Comparison of ENCODE assay signal across 8 mouse cellular contexts in genomic region chr8:70234781-70235128, GRCm38 (mm10). TPM values are rescaled to one million over a fixed set of nuclear protein-coding genes. Genes with fewer than 3 reads are reported as not detected.
DNase-seq lines count a peak whose midpoint lies in the region; ATAC-seq and TF ChIP-seq lines count a peak whose summit lies in the region.

No protein-coding gene starts in this region.

- peaks cover 9% of the 10 kb centered on the region for H3K79me2 ChIP-seq in myocyte (ENCODE audit: control insufficient read depth, insufficient read depth)

- no peak for ATAC-seq in embryonic facial prominence, embryonic 12.5 days (ENCODE audit: insufficient number of reproducible peaks, insufficient read depth, low FRiP score, low TSS enrichment)
- ATAC-seq in intestine, embryonic 14.5 days (replicated peaks; ENCODE audit: low FRiP score, low TSS enrichment, low read depth), result no peak

- H3K36me3 ChIP-seq in embryonic facial prominence, embryonic 12.5 days, result peaks cover 34% of the 10 kb centered on the region
- H3K36me3 ChIP-seq in intestine, embryonic 14.5 days (ENCODE audit: control insufficient read depth, insufficient read depth, low read length), result peaks cover 46% of the 10 kb centered on the region
- H3K36me3 ChIP-seq in myocyte (ENCODE audit: control insufficient read depth, insufficient read depth), result no peaks in the 10 kb centered on the region

- TF ChIP-seq POLR2A in myocyte (IDR thresholded peaks at IDR 0.05; ENCODE audit: insufficient read length, low read depth), result no peak

- peak overlapping the region; percentile 92 for H3K4me3 ChIP-seq in layer of hippocampus, adult 2 months
- peak overlapping the region; percentile 60 for H3K4me3 ChIP-seq in embryonic facial prominence, embryonic 12.5 days
- peak overlapping the region; percentile 87 for H3K4me3 ChIP-seq in intestine, embryonic 14.5 days (ENCODE audit: low read depth, low read length)
- H3K4me3 ChIP-seq in myocyte, result peak overlapping the region; percentile 84

- no peak for DNase-seq in layer of hippocampus, adult 2 months (ENCODE audit: low spot score in 2 of 2)
- no peak for DNase-seq in layer of hippocampus, adult 11-12 months (ENCODE audit: low spot score)
- DNase-seq in intestine, embryonic 14.5 days (ENCODE audit: low spot score), result no peak
- DNase-seq in cerebellum, postnatal 14 days, result no peak
- no peak for DNase-seq in left cerebral cortex, postnatal 14 days (ENCODE audit: low spot score in 2 of 2)
- DNase-seq in kidney, adult 9 months, result no peak

- H3K9me3 ChIP-seq in embryonic facial prominence, embryonic 12.5 days, result no peaks in the 10 kb centered on the region
- H3K9me3 ChIP-seq in intestine, embryonic 14.5 days (ENCODE audit: control insufficient read depth, low read length), result no peaks in the 10 kb centered on the region

- peak overlapping the region; percentile 16 for H3ac ChIP-seq in myocyte (ENCODE audit: control insufficient read depth, insufficient read length)

- H3K4me1 ChIP-seq in embryonic facial prominence, embryonic 12.5 days, result peaks cover 12% of the 10 kb centered on the region
- peaks cover 19% of the 10 kb centered on the region for H3K4me1 ChIP-seq in intestine, embryonic 14.5 days (replicated peaks; ENCODE audit: control insufficient read depth, insufficient read depth, low read length)

- no peaks in the 10 kb centered on the region for H3K27me3 ChIP-seq in embryonic facial prominence, embryonic 12.5 days
- no peaks in the 10 kb centered on the region for H3K27me3 ChIP-seq in intestine, embryonic 14.5 days (replicated peaks; ENCODE audit: control insufficient read depth, insufficient read depth, low read length)
- no peaks in the 10 kb centered on the region for H3K27me3 ChIP-seq in myocyte (ENCODE audit: control insufficient read depth, insufficient read depth, insufficient read length)

- peak overlapping the region; percentile 85 for H3K4me2 ChIP-seq in embryonic facial prominence, embryonic 12.5 days (replicated peaks)
- H3K4me2 ChIP-seq in intestine, embryonic 14.5 days (ENCODE audit: low read length), result peak overlapping the region; percentile 84
- H3K4me2 ChIP-seq in myocyte (ENCODE audit: low read depth), result peak overlapping the region; percentile 57

- TF ChIP-seq CTCF in layer of hippocampus, adult 2 months (conservative IDR thresholded peaks at IDR 0.05), result no peak

- WGBS in embryonic facial prominence, embryonic 12.5 days, result under 1% methylated on average over 15 of the region's 15 CpGs
- under 1% methylated on average over 15 of the region's 15 CpGs for WGBS in intestine, embryonic 14.5 days

- peak overlapping the region; percentile 71 for H3K9ac ChIP-seq in embryonic facial prominence, embryonic 12.5 days
- H3K9ac ChIP-seq in intestine, embryonic 14.5 days (ENCODE audit: low read length), result peak overlapping the region; percentile 83

- peak overlapping the region; percentile 99 for H3K27ac ChIP-seq in layer of hippocampus, adult 2 months
- peak overlapping the region; percentile 86 for H3K27ac ChIP-seq in embryonic facial prominence, embryonic 12.5 days
- H3K27ac ChIP-seq in intestine, embryonic 14.5 days (ENCODE audit: low read depth), result peak overlapping the region; percentile 95

- intact Hi-C loops in left cerebral cortex, postnatal 14 days (cut with DNase I), result no loop called here

TF ChIP-seq in myocyte, 11 proteins besides CTCF, POLR2A, EP300 and RAD21:
- TF ChIP-seq CEBPB (IDR thresholded peaks at IDR 0.05; ENCODE audit: insufficient read depth, poor library complexity, severe bottlenecking) (no peak), TCF12 (IDR thresholded peaks at IDR 0.05; ENCODE audit: insufficient read depth, poor library complexity, severe bottlenecking) (no peak), POLR2AphosphoS2 (IDR thresholded peaks at IDR 0.05; ENCODE audit: insufficient read length, low read depth) (no peak), SRF (IDR thresholded peaks at IDR 0.05; ENCODE audit: control insufficient read depth, insufficient read length, low read depth) (no peak), MAX (IDR thresholded peaks at IDR 0.05; ENCODE audit: low read depth) (no peak), E2F4 (IDR thresholded peaks at IDR 0.05; ENCODE audit: insufficient read depth) (no peak), USF1 (IDR thresholded peaks at IDR 0.05; ENCODE audit: low read depth) (peak; percentile 6), TCF3 (IDR thresholded peaks at IDR 0.05; ENCODE audit: insufficient read length, low read depth) (no peak)

RNA-seq across cellular contexts. Expression of gene Armc6, which starts 0.5 kb away (rescaled TPM):
- 10 to 100 TPM; 45.6 to 47.1 TPM for total RNA-seq in layer of hippocampus, adult 2 months (2021)
- 28.7 and 33.3 TPM in 2 replicates for polyA plus RNA-seq in embryonic facial prominence, embryonic 12.5 days (2016; fragmentation: Nextera tagmentation; extraction: Ambion mirVana)
- 24.4 and 25.8 TPM in 2 replicates for polyA plus RNA-seq in intestine, embryonic 14.5 days (2014; fragmentation: Nextera tagmentation; extraction: Ambion mirVana)
- polyA plus RNA-seq in myocyte (2012; fragmentation: generic; extraction: Trizol), result 35.4 TPM
- 10 to 100 TPM; 57.1 to 68.7 TPM for total RNA-seq in left cerebral cortex, postnatal 14 days (2021)

RNA-seq across cellular contexts. Expression of gene Sugp2, which starts 0.7 kb away (rescaled TPM):
- 100 to 1,000 TPM; 130 to 131 TPM for total RNA-seq in layer of hippocampus, adult 2 months (2021)
- 47.5 and 54.0 TPM in 2 replicates for polyA plus RNA-seq in embryonic facial prominence, embryonic 12.5 days (2016; fragmentation: Nextera tagmentation; extraction: Ambion mirVana)
- 28.1 and 31.7 TPM in 2 replicates for polyA plus RNA-seq in intestine, embryonic 14.5 days (2014; fragmentation: Nextera tagmentation; extraction: Ambion mirVana)
- 15.4 TPM for polyA plus RNA-seq in myocyte (2012; fragmentation: generic; extraction: Trizol)
- 100 to 1,000 TPM; 116 to 117 TPM for total RNA-seq in left cerebral cortex, postnatal 14 days (2021)

RNA-seq across cellular contexts. Expression of gene Slc25a42, which starts 22.6 kb away (rescaled TPM):
- total RNA-seq in layer of hippocampus, adult 2 months (2021), result 10 to 100 TPM; 43.9 to 44.0 TPM
- polyA plus RNA-seq in embryonic facial prominence, embryonic 12.5 days (2016; fragmentation: Nextera tagmentation; extraction: Ambion mirVana), result 4.4 and 4.6 TPM in 2 replicates
- 3.9 and 4.0 TPM in 2 replicates for polyA plus RNA-seq in intestine, embryonic 14.5 days (2014; fragmentation: Nextera tagmentation; extraction: Ambion mirVana)
- 2.6 TPM for polyA plus RNA-seq in myocyte (2012; fragmentation: generic; extraction: Trizol)
- 10 to 100 TPM; 32.7 to 34.5 TPM for total RNA-seq in left cerebral cortex, postnatal 14 days (2021)

RNA-seq across cellular contexts. Expression of gene Homer3, which starts 47.9 kb away (rescaled TPM):
- 10 to 100 TPM; 87.7 to 90.5 TPM for total RNA-seq in layer of hippocampus, adult 2 months (2021)
- 89.4 and 89.6 TPM in 2 replicates for polyA plus RNA-seq in embryonic facial prominence, embryonic 12.5 days (2016; fragmentation: Nextera tagmentation; extraction: Ambion mirVana)
- polyA plus RNA-seq in intestine, embryonic 14.5 days (2014; fragmentation: Nextera tagmentation; extraction: Ambion mirVana), result 33.5 and 34.7 TPM in 2 replicates
- polyA plus RNA-seq in myocyte (2012; fragmentation: generic; extraction: Trizol), result 43.6 TPM
- total RNA-seq in left cerebral cortex, postnatal 14 days (2021), result 10 to 100 TPM; 10.5 to 12.9 TPM
